Mouse (Mus musculus): Measurements from ENCODE around the gene Ago4. TPM values are rescaled to one million over a fixed set of nuclear protein-coding genes. Genes with fewer than 3 reads are reported as not detected.
A peak's percentile ranks its signal among the peaks of the same experiment; 100 is the strongest.

Gene Ago4
- total RNA-seq, 1 experiment from 2014 or later, result 8.8 TPM

DNA sequence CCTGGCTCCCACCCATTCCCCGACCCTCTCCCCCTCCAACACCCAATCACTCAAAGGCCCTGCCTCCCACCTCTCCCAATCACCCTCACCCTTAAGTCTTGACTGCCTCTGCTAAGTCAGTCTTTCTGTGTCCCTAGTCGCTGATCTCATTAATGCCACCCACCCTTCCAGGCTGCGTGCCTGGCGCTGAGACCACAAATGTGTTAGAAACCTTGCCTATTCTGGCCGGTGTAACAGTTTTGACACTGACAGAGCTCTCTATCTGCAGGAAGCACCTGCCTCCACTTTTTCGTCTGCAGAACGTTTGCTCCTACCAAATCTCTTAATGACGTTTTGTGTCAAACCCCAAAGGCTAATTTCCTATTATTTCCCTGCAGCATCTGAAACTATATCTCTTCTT lies 64.3 kb downstream of the Ago4 start:
- no peak for DNase-seq

DNA sequence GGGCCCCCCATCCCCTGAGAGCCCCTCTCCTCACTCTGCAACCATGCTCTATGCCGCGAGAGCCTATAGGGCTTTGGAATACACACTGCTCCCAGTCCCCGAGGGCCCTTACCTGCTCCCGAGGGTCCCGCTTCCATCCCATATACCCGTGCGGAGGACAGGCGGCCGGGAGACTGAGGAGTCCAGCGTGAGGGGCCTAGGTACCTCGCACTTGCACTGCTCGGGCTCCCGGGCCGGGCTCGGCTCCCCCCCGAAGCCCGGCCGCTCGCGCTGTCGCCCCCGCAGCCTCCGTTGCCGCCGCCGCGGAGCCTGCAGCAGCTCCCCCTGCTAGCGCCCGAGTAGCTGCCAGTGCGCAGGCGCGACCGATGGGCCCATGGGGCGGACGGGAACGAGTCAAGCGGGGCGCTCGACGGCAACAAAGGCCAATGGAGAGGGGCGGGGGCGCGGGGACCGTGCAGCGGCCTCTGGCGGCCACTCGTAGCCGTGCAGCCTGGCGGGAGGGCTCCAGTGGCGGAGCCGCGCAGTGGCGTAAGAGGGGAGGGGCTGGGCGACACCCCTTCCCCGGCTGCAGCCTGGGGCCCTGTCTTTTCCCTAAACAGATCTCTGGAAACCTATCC lies 64.9 kb downstream of the Ago4 start, which contains the start of gene Ago1:
Gene Ago1, minus strand, starts transcription at position 299 of the 617 bp plus-strand sequence.
- DNase-seq, result peak; percentile 98

DNA sequence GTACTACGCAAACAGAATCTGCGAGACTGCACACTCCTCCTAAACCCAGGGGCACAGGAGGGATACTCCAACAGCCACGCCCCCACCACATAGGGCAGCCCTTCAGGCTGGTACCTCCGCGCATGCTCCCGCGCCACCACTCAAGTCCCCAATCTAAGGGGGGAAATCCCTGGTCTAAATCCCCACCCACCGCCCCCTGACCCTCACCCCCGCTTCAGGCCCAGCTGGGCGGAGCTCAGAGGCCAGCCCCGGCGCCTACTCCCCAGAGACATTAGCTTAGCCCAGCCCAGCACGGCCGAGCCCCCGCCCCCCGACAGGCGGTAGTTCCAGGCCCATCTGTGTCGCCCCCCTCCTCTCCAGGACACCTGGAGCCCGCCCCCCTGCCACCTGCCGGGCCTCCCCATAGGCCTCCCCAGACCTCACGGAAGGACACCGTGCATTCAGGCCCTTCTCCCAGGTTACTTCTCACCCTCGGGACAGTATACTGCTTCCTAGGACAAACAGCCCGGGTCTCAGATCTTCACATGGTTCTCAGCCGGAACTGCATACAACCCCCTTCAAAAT lies 65.5 kb downstream of the Ago4 start:
- peak; percentile 62 for DNase-seq

DNA sequence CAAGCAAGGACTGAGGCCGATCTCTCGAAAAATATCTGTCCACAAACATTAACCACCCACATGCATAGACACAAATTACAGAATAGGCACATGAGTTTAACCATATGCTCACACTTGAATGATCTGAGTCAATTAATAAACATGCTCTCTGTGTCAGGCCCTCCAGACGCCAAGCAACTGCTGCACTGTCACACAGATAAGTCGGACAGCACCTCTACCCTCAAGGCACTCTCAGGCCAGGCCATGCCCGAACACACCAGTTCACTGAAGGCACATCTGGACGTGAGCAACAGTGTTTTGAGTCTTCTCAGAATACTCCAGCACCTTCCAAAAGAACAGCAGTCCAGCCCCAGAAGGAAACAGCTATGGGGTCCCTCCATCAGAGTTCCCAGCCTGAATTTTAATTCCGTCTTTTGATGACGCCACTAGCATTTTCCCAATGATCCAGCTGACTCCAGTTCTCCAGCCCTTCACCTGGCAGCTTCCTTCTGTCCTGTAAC lies 67.0 kb downstream of the Ago4 start:
- no peak for DNase-seq

DNA sequence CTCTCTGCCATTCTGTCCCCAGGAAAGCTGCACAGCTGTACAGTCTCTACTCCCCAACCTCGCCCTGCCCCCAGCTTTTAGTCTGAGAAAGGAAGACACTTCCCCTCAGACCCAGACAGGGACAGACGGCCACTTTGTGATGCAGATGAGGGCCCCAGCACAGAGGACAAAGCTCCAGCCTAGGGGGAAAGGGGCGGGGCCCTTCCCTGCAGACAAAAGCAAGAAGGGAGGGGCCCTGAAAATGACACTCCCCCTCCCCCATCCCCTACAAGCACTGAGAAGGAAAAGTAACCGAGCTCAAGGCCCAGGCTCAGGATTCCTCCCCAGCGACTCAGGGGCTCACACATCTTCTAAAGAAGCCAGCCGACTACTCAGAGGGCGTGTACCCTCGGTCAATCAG lies 67.4 kb downstream of the Ago4 start:
- DNase-seq, result no peak

DNA sequence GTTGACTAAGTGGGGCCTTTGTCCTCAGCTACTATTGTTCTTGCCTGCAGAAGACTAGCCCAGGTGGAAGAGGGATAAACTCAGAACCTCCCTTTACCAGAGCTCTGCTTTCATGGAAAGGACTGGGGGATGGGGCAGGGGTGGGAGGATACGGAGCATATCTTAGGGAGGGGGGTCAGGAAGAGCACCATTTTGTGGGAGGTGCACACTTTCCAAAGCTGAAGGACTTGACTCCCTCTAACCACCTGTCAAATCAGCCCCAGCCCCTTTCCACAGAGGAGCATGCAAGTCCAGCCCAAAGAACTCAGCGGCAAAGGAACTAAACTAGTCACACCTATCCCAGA lies 68.4 kb downstream of the Ago4 start:
- no peak for DNase-seq

DNA sequence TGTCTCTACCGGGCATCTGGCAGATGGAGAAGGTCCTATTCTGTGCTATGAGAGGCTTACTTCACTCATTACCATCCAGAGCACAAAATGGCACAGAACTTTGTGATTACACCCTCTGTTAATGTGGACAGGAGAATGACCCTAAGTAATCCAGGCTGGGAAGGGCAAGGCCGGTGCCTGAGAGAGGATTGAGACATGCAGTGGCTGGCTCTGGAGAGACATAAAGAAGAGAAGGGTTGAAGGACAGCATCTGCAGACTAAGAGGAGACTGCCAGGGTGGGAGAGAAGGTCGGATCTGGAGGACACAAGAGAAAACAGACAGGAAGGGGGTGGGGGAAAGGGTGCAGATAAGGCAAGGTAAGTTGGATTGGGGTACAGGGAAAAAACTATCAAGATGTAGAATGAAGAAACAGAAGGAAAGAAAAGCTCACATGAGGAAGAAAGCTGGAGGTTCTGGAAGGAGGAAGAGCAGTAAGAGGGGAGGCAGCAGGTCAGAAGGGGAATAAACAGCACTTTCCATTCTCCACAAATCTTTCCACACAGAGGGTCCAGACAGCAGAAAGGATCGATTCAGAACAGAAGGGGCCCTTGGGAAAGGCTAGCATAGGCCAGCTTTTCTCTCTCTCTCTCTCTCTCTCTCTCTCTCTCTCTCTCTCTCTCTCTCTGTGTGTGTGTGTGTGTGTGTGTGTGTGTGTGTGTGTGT lies 68.9 kb downstream of the Ago4 start:
- DNase-seq, result no peak

DNA sequence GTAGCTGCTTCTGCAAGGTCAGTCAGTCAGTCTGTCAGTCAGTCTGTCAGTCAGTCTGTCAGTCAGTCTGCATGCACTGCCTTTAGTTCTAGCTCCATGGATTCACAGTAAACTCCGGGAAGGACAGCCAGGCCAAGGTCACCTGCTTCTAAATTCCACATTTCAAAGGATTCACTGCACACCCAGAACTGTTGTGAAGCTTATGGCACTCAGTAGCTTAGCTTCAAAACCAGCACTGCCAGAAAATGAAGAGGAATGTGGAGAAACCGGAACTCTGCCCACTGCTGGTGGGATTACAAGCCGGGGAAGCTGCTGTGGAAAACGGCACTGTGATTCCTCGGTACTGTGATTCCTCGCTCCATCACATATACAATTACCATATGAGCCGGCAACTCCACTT lies 77.8 kb downstream of the Ago4 start:
- DNase-seq, result no peak

DNA sequence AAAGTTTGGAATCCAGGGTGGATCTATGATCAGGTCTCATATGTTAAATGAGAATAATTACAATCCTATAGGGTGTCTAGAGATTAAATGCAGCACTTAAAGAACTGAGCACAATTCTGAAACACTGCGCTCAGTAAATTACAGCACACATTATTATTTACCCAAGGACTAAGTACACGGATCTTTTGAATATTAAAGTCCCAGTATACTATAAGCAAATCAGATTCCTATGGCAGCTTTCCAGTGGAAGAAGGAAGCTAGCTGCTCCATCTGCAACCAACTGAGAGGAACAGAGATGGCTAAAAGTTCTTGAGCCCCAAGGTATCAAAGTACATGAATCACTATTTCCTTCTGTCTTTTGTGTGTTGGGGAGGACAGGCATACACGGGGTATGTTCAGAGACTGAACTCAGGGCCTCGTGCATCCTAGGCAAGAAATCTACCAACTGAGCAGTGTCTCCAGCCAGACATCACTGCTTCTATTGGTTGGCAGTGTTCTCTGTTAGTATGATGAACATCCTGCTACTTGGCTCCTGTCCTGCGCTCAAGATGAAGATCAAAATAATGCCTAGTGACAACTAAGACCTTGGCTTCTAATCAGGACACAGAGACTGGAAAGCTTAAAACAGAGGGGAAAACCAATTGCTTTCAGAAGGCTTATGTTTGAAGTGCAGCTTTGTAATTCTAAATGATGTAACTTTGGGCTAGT lies 78.6 kb downstream of the Ago4 start:
- DNase-seq, result no peak

DNA sequence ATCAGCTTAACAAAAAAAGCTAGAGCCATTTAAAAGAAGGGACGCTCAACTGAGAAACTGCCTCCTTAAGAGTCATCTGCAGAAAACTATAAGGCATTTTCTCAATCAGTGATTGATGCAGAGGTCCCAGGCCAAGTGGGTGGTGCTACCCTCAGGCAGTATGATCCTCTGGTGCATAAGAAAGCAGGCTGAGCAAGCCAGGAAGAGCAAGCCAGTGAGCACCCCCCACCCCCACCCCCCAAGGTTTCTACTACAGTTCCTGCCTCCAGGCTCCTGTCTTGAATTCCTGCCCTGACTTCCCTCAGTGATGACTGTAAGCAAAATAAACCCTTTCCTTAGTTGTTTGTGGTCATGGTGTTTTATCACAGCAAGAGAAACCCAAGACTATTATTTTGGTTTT lies 83.0 kb downstream of the Ago4 start:
- DNase-seq, result no peak

DNA sequence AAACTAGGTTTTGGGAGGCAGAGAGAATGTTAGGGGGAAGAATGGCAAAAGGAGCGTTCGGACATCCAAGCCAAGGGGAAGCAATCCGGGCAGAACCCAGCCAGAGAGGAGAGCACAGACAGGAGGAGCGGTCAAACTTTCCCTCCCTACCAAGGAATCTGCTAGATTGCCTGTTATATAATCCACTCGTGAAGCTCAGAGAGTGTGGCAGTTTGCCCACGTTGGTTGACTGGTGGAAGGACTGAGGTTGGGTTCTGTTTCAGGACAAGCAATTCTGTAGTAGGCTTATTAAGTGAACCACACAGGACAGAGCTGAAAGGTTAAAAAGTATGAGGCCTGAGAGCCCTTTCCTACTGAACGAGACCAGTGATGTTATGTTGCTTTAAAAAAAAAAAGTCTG lies 86.1 kb downstream of the Ago4 start:
- no peak for DNase-seq

DNA sequence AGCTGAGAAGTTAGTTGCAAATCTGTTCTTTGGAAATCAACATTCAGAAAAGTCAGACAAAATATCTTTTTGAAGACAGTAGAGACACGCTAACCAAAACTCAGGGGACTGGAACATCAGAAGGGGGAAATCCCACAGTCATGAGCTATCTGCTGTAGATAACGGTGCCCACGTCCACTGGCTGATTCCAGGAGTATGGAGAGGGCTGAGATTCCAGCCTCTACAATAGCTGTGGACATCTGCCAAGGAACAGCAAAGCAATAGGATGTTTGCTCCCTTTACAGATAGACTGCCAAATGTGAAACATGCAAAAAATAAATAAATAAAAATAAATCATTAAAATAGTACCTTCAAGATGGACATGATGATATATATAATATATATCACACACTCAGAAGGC lies 88.7 kb downstream of the Ago4 start:
- DNase-seq, result no peak

Small RNA genes within 50 kb of the gene (microRNA-seq; reads per million reads assigned to microRNA genes)
- 0 reads per million in 2 experiments for gene Mir7119

Other genes with a start within 250 kb of the Ago4 start
- gene Col8a2, start 246.7 kb downstream of the Ago4 start, total RNA-seq (2021), result 1.7 and 2.4 TPM in 2 replicates
- gene Adprhl2, start 211.8 kb downstream of the Ago4 start, total RNA-seq (2021), result 27.6 and 38.9 TPM in 2 replicates
- 2.4 and 2.6 TPM in 2 replicates for gene Tekt2, start 207.8 kb downstream of the Ago4 start, total RNA-seq (2021)
- gene Ago3, start 103.9 kb downstream of the Ago4 start, total RNA-seq (2021), result 13.9 and 17.6 TPM in 2 replicates
- 39.4 and 47.1 TPM in 2 replicates for gene Ago1, start 64.9 kb downstream of the Ago4 start, total RNA-seq (2021)
- 5.0 and 7.0 TPM in 2 replicates for gene Clspn, start 23.5 kb upstream of the Ago4 start, total RNA-seq (2021)
- 13.7 and 17.4 TPM in 2 replicates for gene 5730409E04Rik, start 76.3 kb upstream of the Ago4 start, total RNA-seq (2021)
- 149 and 179 TPM in 2 replicates for gene Psmb2, start 144.2 kb upstream of the Ago4 start, total RNA-seq (2021)
- not detected in 2 replicates for gene Tfap2e, start 202.8 kb upstream of the Ago4 start, total RNA-seq (2021)
- gene Ncdn, start 220.0 kb upstream of the Ago4 start, total RNA-seq (2021), result 30.5 and 32.3 TPM in 2 replicates
- gene AU040320, start 220.1 kb upstream of the Ago4 start, total RNA-seq (2021), result 41.6 and 46.4 TPM in 2 replicates